Mouse (Mus musculus) stomach, embryonic 14.5 days (tissue): ENCODE results near the gene Elf4. TPM values are rescaled to one million over a fixed set of nuclear protein-coding genes. Genes with fewer than 3 reads are reported as not detected.

ENCODE experiments used
- ATAC-seq: fragments of 200-750 bp; cut with Nextera tagmentation; 2 replicates; pipeline ENCODE4 v1.8.0; 2017; ENCODE audit warnings: low read depth, moderate TSS enrichment; ENCODE audit not compliant: insufficient number of reproducible peaks, insufficient read depth, low FRiP score
- H3K27ac ChIP-seq: fragments of 300-500 bp; sonication (generic); 2 replicates; pipeline ENCODE4 v1.5.1; 2014; ENCODE audit warnings: mild to moderate bottlenecking, low read length, moderate library complexity, mixed read lengths
- H3K27me3 ChIP-seq: fragments of 300-500 bp; sonication (generic); 2 replicates; pipeline ENCODE4 v1.6.1; 2014; ENCODE audit warnings: low read length, control low read depth, mixed read lengths; ENCODE audit not compliant: control insufficient read depth, insufficient read depth
- H3K36me3 ChIP-seq: fragments of 300-500 bp; sonication (generic); 2 replicates; pipeline ENCODE4 v1.6.1; 2014; ENCODE audit warnings: mild to moderate bottlenecking, control low read depth, low read length, moderate library complexity, mixed read lengths; ENCODE audit not compliant: control insufficient read depth, insufficient read depth
- H3K4me1 ChIP-seq: fragments of 300-500 bp; sonication (generic); 2 replicates; pipeline ENCODE4 v1.6.1; 2014; ENCODE audit warnings: low read length, control low read depth, mixed read lengths; ENCODE audit not compliant: control insufficient read depth, insufficient read depth
- H3K4me2 ChIP-seq: fragments of 300-500 bp; sonication (generic); replicated peaks from 2 replicates; pipeline ENCODE4 v1.6.1; 2014; ENCODE audit warnings: low read depth, low read length, control low read depth
- H3K4me3 ChIP-seq: fragments of 300-500 bp; sonication (generic); 2 replicates; pipeline ENCODE4 v1.5.1; 2014; ENCODE audit warnings: low read depth, low read length, control low read depth
- H3K9ac ChIP-seq: fragments of 300-500 bp; sonication (generic); replicated peaks from 2 replicates; pipeline ENCODE4 v1.6.1; 2014; ENCODE audit warnings: low read depth, mild to moderate bottlenecking, control low read depth, low read length, moderate library complexity, mixed read lengths
- H3K9me3 ChIP-seq: fragments of 300-500 bp; sonication (generic); 2 replicates; pipeline ENCODE4 v1.6.1; 2016; ENCODE audit warnings: low read depth, low read length, control low read depth; ENCODE audit not compliant: control insufficient read depth
- WGBS: fragments of 180-500 bp; shearing (Covaris S2); extraction: QIAGEN DNeasy Blood & Tissue Kit; methylation state at CpG from one replicate; pipeline ENCODE4 v1.1.7; 2014; 5-methylcytosine and 5-hydroxymethylcytosine counted together
- polyA plus RNA-seq: library from polyadenylated mRNA; unstranded; fragments of >200 nt; fragmentation: Nextera tagmentation; extraction: Ambion mirVana; gene quantifications from 2 replicates; pipeline ENCODE4 v1.2.1, GENCODE M21; 2014

The Elf4 gene
- polyA plus RNA-seq, 1 experiment from 2014 or later: 13.5 TPM

GRCm38 (mm10) chrX:48434251-48434650 is 28.7 kb downstream of the Elf4 start:
- no peak overlapping the region for H3K27ac ChIP-seq
- no peak for ATAC-seq
- no peak overlapping the region for H3K4me2 ChIP-seq
- 83% methylated on average over 1 of the region's 1 CpGs for WGBS
- H3K4me3 ChIP-seq: no peak overlapping the region
- no peaks in the 10 kb centered on the region for H3K36me3 ChIP-seq
- H3K27me3 ChIP-seq: no peaks in the 10 kb centered on the region
- peaks cover 6% of the 10 kb centered on the region; the same call in 1 of the 2 replicates for H3K4me1 ChIP-seq
- H3K9me3 ChIP-seq: no peaks in the 10 kb centered on the region
- H3K9ac ChIP-seq: no peak overlapping the region

- 53% methylated on average over 6 of the region's 6 CpGs for WGBS
- H3K9ac ChIP-seq: no peak overlapping the region
- H3K9me3 ChIP-seq: no peaks in the 10 kb centered on the region
- no peak for ATAC-seq
- H3K4me3 ChIP-seq: no peak overlapping the region
- no peaks in the 10 kb centered on the region for H3K27me3 ChIP-seq
- peaks cover 6% of the 10 kb centered on the region; the same call in 1 of the 2 replicates for H3K4me1 ChIP-seq
- H3K27ac ChIP-seq: no peak overlapping the region
- H3K36me3 ChIP-seq: no peaks in the 10 kb centered on the region
- no peak overlapping the region for H3K4me2 ChIP-seq
Measured at GRCm38 (mm10) chrX:48433527-48433899, 29.4 kb downstream of the Elf4 start.

GRCm38 (mm10) chrX:48432599-48433526 is 30.1 kb downstream of the Elf4 start:
- WGBS: 55% methylated on average over 15 of the region's 15 CpGs
- H3K4me1 ChIP-seq: peaks cover 6% of the 10 kb centered on the region; the same call in 1 of the 2 replicates
- no peak overlapping the region for H3K4me3 ChIP-seq
- no peak for ATAC-seq
- H3K4me2 ChIP-seq: no peak overlapping the region
- H3K9ac ChIP-seq: no peak overlapping the region
- H3K27me3 ChIP-seq: no peaks in the 10 kb centered on the region
- H3K9me3 ChIP-seq: no peaks in the 10 kb centered on the region
- no peaks in the 10 kb centered on the region for H3K36me3 ChIP-seq
- no peak overlapping the region for H3K27ac ChIP-seq

GRCm38 (mm10) chrX:48429538-48429937 is 33.4 kb downstream of the Elf4 start:
- Histone ChIP-seq H3K9me3 (no peaks in the 10 kb centered on the region), H3K27me3 (no peaks in the 10 kb centered on the region), H3K36me3 (no peaks in the 10 kb centered on the region), H3K4me3 (no peak overlapping the region), H3K4me2 (no peak overlapping the region), H3K27ac (no peak overlapping the region), H3K9ac (no peak overlapping the region), H3K4me1 (peaks cover 6% of the 10 kb centered on the region; the same call in 1 of the 2 replicates)
- no peak for ATAC-seq
- WGBS: 38% methylated on average over 6 of the region's 6 CpGs

- H3K27me3 ChIP-seq: no peaks in the 10 kb centered on the region
- H3K4me2 ChIP-seq: no peak overlapping the region
- no peak overlapping the region for H3K9ac ChIP-seq
- no peak for ATAC-seq
- H3K36me3 ChIP-seq: no peaks in the 10 kb centered on the region
- no peak overlapping the region for H3K27ac ChIP-seq
- H3K4me1 ChIP-seq: peaks cover 6% of the 10 kb centered on the region; the same call in 1 of the 2 replicates
- H3K4me3 ChIP-seq: no peak overlapping the region
- H3K9me3 ChIP-seq: no peaks in the 10 kb centered on the region
Measured at GRCm38 (mm10) chrX:48429100-48429499, 33.8 kb downstream of the Elf4 start.

- no peak overlapping the region for H3K9ac ChIP-seq
- no peaks in the 10 kb centered on the region for H3K9me3 ChIP-seq
- H3K36me3 ChIP-seq: no peaks in the 10 kb centered on the region
- ATAC-seq: no peak
- peaks cover 4% of the 10 kb centered on the region; the same call in 1 of the 2 replicates for H3K4me1 ChIP-seq
- no peak overlapping the region for H3K4me2 ChIP-seq
- 83% methylated on average over 8 of the region's 8 CpGs for WGBS
- no peak overlapping the region for H3K4me3 ChIP-seq
- H3K27ac ChIP-seq: no peak overlapping the region
- H3K27me3 ChIP-seq: no peaks in the 10 kb centered on the region
Measured at GRCm38 (mm10) chrX:48428642-48429041, 34.3 kb downstream of the Elf4 start.

- Histone ChIP-seq H3K27me3 (no peaks in the 10 kb centered on the region), H3K9me3 (no peaks in the 10 kb centered on the region), H3K27ac (no peak overlapping the region), H3K4me3 (no peak overlapping the region), H3K4me1 (no peaks in the 10 kb centered on the region), H3K9ac (no peak overlapping the region), H3K36me3 (no peaks in the 10 kb centered on the region), H3K4me2 (no peak overlapping the region)
- WGBS: 70% methylated on average over 6 of the region's 6 CpGs
- ATAC-seq: no peak
Measured at GRCm38 (mm10) chrX:48428241-48428640, 34.7 kb downstream of the Elf4 start.

GRCm38 (mm10) chrX:48425280-48425679 is 37.7 kb downstream of the Elf4 start:
- no peak overlapping the region for H3K4me2 ChIP-seq
- no peak overlapping the region for H3K4me3 ChIP-seq
- ATAC-seq: no peak
- no peak overlapping the region for H3K9ac ChIP-seq
- no peak overlapping the region for H3K27ac ChIP-seq
- 56% methylated on average over 7 of the region's 7 CpGs for WGBS
- no peaks in the 10 kb centered on the region for H3K9me3 ChIP-seq
- no peaks in the 10 kb centered on the region for H3K4me1 ChIP-seq
- no peaks in the 10 kb centered on the region for H3K27me3 ChIP-seq
- no peaks in the 10 kb centered on the region for H3K36me3 ChIP-seq
